Mouse (Mus musculus) 3T3-L1 (cell line): ENCODE measurements around the gene Glis1.

Experiments
- DNase-seq: peaks from one replicate; pipeline ENCODE4 v3.0.0-alpha.2; 2015; ENCODE audit warnings: low read depth, low spot score

Gene Glis1

GRCm38 (mm10) chr4:107452266-107453015, 18.1 kb downstream of the Glis1 start:
- peak; percentile 75 for DNase-seq

- peak; percentile 96 for DNase-seq
Observed at GRCm38 (mm10) chr4:107453141-107453984, 19.0 kb downstream of the Glis1 start.

- DNase-seq, result peak; percentile 86
Observed at GRCm38 (mm10) chr4:107457602-107458001, 23.2 kb downstream of the Glis1 start.

GRCm38 (mm10) chr4:107458907-107459306, 24.5 kb downstream of the Glis1 start:
- peak; percentile 60 for DNase-seq

GRCm38 (mm10) chr4:107459461-107459860, 25.1 kb downstream of the Glis1 start:
- no peak for DNase-seq

- DNase-seq, result no peak
Observed at GRCm38 (mm10) chr4:107460468-107460867, 26.1 kb downstream of the Glis1 start.

GRCm38 (mm10) chr4:107467831-107468230, 33.4 kb downstream of the Glis1 start:
- peak; percentile 50 for DNase-seq

GRCm38 (mm10) chr4:107468264-107468663, 33.9 kb downstream of the Glis1 start:
- DNase-seq, result peak; percentile 91

GRCm38 (mm10) chr4:107468768-107469167, 34.4 kb downstream of the Glis1 start:
- no peak for DNase-seq

GRCm38 (mm10) chr4:107476266-107476665, 41.9 kb downstream of the Glis1 start:
- no peak for DNase-seq

- DNase-seq, result no peak
Observed at GRCm38 (mm10) chr4:107479015-107479414, 44.6 kb downstream of the Glis1 start.

- no peak for DNase-seq
Observed at GRCm38 (mm10) chr4:107482541-107482940, 48.1 kb downstream of the Glis1 start.

- no peak for DNase-seq
Observed at GRCm38 (mm10) chr4:107483556-107484220, 49.3 kb downstream of the Glis1 start.

GRCm38 (mm10) chr4:107484221-107484575, 49.8 kb downstream of the Glis1 start:
- no peak for DNase-seq

- DNase-seq, result no peak
Observed at GRCm38 (mm10) chr4:107485903-107486302, 51.5 kb downstream of the Glis1 start.

GRCm38 (mm10) chr4:107489121-107489840, 54.9 kb downstream of the Glis1 start:
- no peak for DNase-seq

- peak; percentile 76 for DNase-seq
Observed at GRCm38 (mm10) chr4:107492991-107493390, 58.6 kb downstream of the Glis1 start.

- peak; percentile 84 for DNase-seq
Observed at GRCm38 (mm10) chr4:107495751-107496430, 61.5 kb downstream of the Glis1 start.

GRCm38 (mm10) chr4:107497430-107497935, 63.1 kb downstream of the Glis1 start:
- DNase-seq, result no peak

GRCm38 (mm10) chr4:107502601-107503051, 68.2 kb downstream of the Glis1 start:
- peak; percentile 94 for DNase-seq

- DNase-seq, result no peak
Observed at GRCm38 (mm10) chr4:107514981-107515380, 80.6 kb downstream of the Glis1 start.
